Mouse (Mus musculus) brain, embryonic 14.5 days (tissue): ENCODE results near the gene Unc13c. TPM values are rescaled to one million over a fixed set of nuclear protein-coding genes. Genes with fewer than 3 reads are reported as not detected.

Experiments used
- DNase-seq: peaks from one replicate; pipeline ENCODE4 v3.0.0-alpha.2; 2011; ENCODE audit warnings: low read depth
- CTCF ChIP-seq: fragments of 200-500 bp; IDR thresholded peaks from 2 replicates; pipeline ENCODE4 v1.5.1; 2012; ENCODE audit warnings: inconsistent platforms, mild to moderate bottlenecking, moderate library complexity, borderline replicate concordance; ENCODE audit not compliant: insufficient read depth, insufficient read length; ENCODE audit errors: extremely low read depth
- POLR2A ChIP-seq: fragments of 200-500 bp; IDR thresholded peaks from 2 replicates; pipeline ENCODE4 v1.6.1; 2012; ENCODE audit warnings: mild to moderate bottlenecking, inconsistent platforms, borderline replicate concordance; ENCODE audit not compliant: poor library complexity, insufficient read depth, insufficient read length, severe bottlenecking; ENCODE audit errors: extremely low read depth
- polyA plus RNA-seq: library from polyadenylated mRNA; depleted of rRNA; stranded (reverse); fragments of >200 nt; gene quantifications from 2 replicates; pipeline ENCODE4 v1.2.3, GENCODE M21; 2012; rRNA removed

The Unc13c gene
- 1.1 and 2.8 TPM in 2 replicates for polyA plus RNA-seq

GRCm38 (mm10) chr9:73968641-73969121, at the start of gene Unc13c:
Unc13c (minus strand) TSS chr9:73968966.
- TF ChIP-seq CTCF (peak; percentile 31; the same call in 1 of the 2 replicates), POLR2A (no peak)
- DNase-seq, result peak; percentile 80

GRCm38 (mm10) chr9:74007976-74008686, 39.4 kb upstream of the Unc13c start:
- peak; percentile 47 for DNase-seq
- no peak for TF ChIP-seq CTCF
- TF ChIP-seq POLR2A, result no peak

GRCm38 (mm10) chr9:74002388-74002990, 33.7 kb upstream of the Unc13c start:
- peak; percentile 67 for DNase-seq

GRCm38 (mm10) chr9:73988096-73988495, 19.3 kb upstream of the Unc13c start:
- no peak for TF ChIP-seq POLR2A
- no peak for TF ChIP-seq CTCF
- DNase-seq, result no peak

More at GRCm38 (mm10) chr9:74002388-74002990, 33.7 kb upstream of the Unc13c start:
- TF ChIP-seq POLR2A (no peak), CTCF (no peak)

- no peak for DNase-seq
- TF ChIP-seq POLR2A (no peak), CTCF (no peak)
These were observed 18.5 kb upstream of the Unc13c start for GRCm38 (mm10) chr9:73987236-73987635.

GRCm38 (mm10) chr9:73982597-73983344, 14.0 kb upstream of the Unc13c start:
- TF ChIP-seq POLR2A, result no peak
- TF ChIP-seq CTCF, result peak; percentile 73; the same call in 1 of the 2 replicates
- DNase-seq, result peak; percentile 87

GRCm38 (mm10) chr9:73972327-73972988, 3.7 kb upstream of the Unc13c start:
- DNase-seq, result peak; percentile 23

GRCm38 (mm10) chr9:73970717-73971116, 2.0 kb upstream of the Unc13c start:
- DNase-seq, result peak; percentile 81
- no peak for TF ChIP-seq CTCF
- no peak for TF ChIP-seq POLR2A

More at GRCm38 (mm10) chr9:73972327-73972988, 3.7 kb upstream of the Unc13c start:
- TF ChIP-seq POLR2A (no peak), CTCF (no peak)

GRCm38 (mm10) chr9:73965322-73965915, 3.3 kb downstream of the Unc13c start:
- DNase-seq, result peak; percentile 31
- TF ChIP-seq CTCF, result no peak
- no peak for TF ChIP-seq POLR2A

- DNase-seq, result no peak
These were observed 6.3 kb downstream of the Unc13c start for GRCm38 (mm10) chr9:73962471-73962870.

GRCm38 (mm10) chr9:73952331-73952730, 16.4 kb downstream of the Unc13c start:
- no peak for TF ChIP-seq POLR2A
- no peak for TF ChIP-seq CTCF
- no peak for DNase-seq

More at GRCm38 (mm10) chr9:73962471-73962870, 6.3 kb downstream of the Unc13c start:
- TF ChIP-seq POLR2A (no peak), CTCF (no peak)
